Mouse (Mus musculus) neural tube, embryonic 11.5 days (tissue): Measurements from ENCODE around the gene Patl2. TPM values are rescaled to one million over a fixed set of nuclear protein-coding genes. Genes with fewer than 3 reads are reported as not detected.

Experiments used
- ATAC-seq: fragments of 200-750 bp; cut with Nextera tagmentation; 2 replicates; pipeline ENCODE4 v1.8.0; 2017; ENCODE audit warnings: moderate number of reproducible peaks, mild to moderate bottlenecking, moderate TSS enrichment, moderate library complexity; ENCODE audit not compliant: insufficient read depth, low FRiP score, low TSS enrichment
- DNase-seq: peaks from one replicate; pipeline ENCODE4 v3.0.0-alpha.2; 2015; ENCODE audit warnings: low spot score
- H3K27ac ChIP-seq: fragments of 300-500 bp; sonication (generic); 2 replicates; pipeline ENCODE4 v1.5.1; 2014; ENCODE audit warnings: low read depth, mild to moderate bottlenecking, low read length
- H3K27me3 ChIP-seq: fragments of 300-500 bp; sonication (generic); 2 replicates; pipeline ENCODE4 v1.6.1; 2014; ENCODE audit warnings: mild to moderate bottlenecking, low read length, mixed read lengths; ENCODE audit not compliant: control insufficient read depth, insufficient read depth
- H3K36me3 ChIP-seq: fragments of 300-500 bp; sonication (generic); 2 replicates; pipeline ENCODE4 v1.6.1; 2014; ENCODE audit warnings: mild to moderate bottlenecking, low read length, moderate library complexity, mixed read lengths; ENCODE audit not compliant: control insufficient read depth, insufficient read depth
- H3K4me1 ChIP-seq: fragments of 300-500 bp; sonication (generic); 2 replicates; pipeline ENCODE4 v1.6.1; 2014; ENCODE audit warnings: low read length, mixed read lengths; ENCODE audit not compliant: control insufficient read depth, insufficient read depth
- H3K4me2 ChIP-seq: fragments of 300-500 bp; sonication (generic); 2 replicates; pipeline ENCODE4 v1.6.1; 2014; ENCODE audit warnings: low read depth, mild to moderate bottlenecking, moderate library complexity
- H3K4me3 ChIP-seq: fragments of 300-500 bp; sonication (generic); 2 replicates; pipeline ENCODE4 v1.5.1; 2014; ENCODE audit warnings: low read depth, low read length
- H3K9ac ChIP-seq: fragments of 300-500 bp; sonication (generic); 2 replicates; pipeline ENCODE4 v1.6.1; 2014; ENCODE audit warnings: mild to moderate bottlenecking, low read length
- H3K9me3 ChIP-seq: fragments of 300-500 bp; sonication (generic); 2 replicates; pipeline ENCODE4 v1.6.1; 2016; ENCODE audit warnings: low read length; ENCODE audit not compliant: control insufficient read depth
- WGBS: fragments of 180-500 bp; shearing (Covaris S2); extraction: QIAGEN DNeasy Blood & Tissue Kit; methylation state at CpG from one replicate; pipeline ENCODE4 v1.1.7; 2014; 5-methylcytosine and 5-hydroxymethylcytosine counted together
- polyA plus RNA-seq: library from polyadenylated mRNA; unstranded; fragments of >200 nt; fragmentation: Nextera tagmentation; extraction: Ambion mirVana; gene quantifications from 2 replicates; pipeline ENCODE4 v1.2.1, GENCODE M21; 2014

Gene Patl2
- polyA plus RNA-seq, 1 experiment from 2014 or later: not detected

DNA sequence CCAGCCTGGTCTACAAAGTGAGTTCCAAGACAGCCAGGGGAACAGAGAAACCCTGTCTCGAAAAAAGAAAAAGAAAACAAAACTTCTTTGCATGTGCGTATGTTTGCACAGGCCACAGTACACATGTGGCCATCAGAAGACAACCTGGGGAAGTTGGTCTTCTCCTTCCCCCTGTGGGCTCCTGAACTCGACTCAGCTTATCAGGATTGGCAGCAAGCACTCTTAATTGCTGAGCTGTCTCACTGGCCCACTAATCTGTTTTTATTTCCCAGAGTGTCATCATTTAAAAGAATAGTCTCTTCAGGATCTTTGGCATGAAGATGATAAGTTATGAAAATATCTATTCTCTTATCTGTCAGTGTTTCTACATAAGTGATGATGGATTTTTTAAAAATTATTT is 5.9 kb upstream of the Patl2 start:
- H3K4me2 ChIP-seq: no peak overlapping the region
- H3K27me3 ChIP-seq: no peaks in the 10 kb centered on the region
- H3K36me3 ChIP-seq: no peaks in the 10 kb centered on the region
- ATAC-seq (no peak), DNase-seq (no peak)
- no peak overlapping the region for H3K4me3 ChIP-seq
- WGBS: 78% methylated on average over 3 of the region's 3 CpGs
- no peaks in the 10 kb centered on the region for H3K9me3 ChIP-seq
- H3K9ac ChIP-seq: no peak overlapping the region
- no peaks in the 10 kb centered on the region for H3K4me1 ChIP-seq
- H3K27ac ChIP-seq: no peak overlapping the region

DNA sequence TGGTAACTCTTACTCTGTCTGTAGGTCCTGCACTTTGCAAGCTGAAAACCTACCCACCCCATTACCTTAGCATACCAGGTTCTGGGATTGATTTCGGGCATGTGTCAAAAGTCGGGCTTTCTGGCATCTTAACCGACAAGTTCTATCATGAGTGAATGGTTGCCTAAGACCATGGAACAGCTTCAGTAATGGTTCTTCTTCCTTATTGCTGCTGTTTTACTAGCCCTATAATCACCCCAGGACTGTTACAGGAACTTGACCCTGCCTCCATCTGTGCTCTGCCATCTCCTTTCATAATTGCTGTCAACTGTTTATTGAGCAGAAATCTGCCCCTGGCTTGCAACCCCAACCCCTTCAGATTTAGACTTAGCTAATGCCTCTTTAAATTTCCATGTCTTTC is 762 bp upstream of the Patl2 start:
- Histone ChIP-seq H3K9me3 (no peaks in the 10 kb centered on the region), H3K4me1 (no peaks in the 10 kb centered on the region), H3K4me3 (no peak overlapping the region), H3K27ac (no peak overlapping the region), H3K36me3 (no peaks in the 10 kb centered on the region), H3K27me3 (no peaks in the 10 kb centered on the region), H3K4me2 (no peak overlapping the region), H3K9ac (no peak overlapping the region)
- WGBS: 89% methylated on average over 3 of the region's 3 CpGs
- ATAC-seq (no peak), DNase-seq (no peak)

DNA sequence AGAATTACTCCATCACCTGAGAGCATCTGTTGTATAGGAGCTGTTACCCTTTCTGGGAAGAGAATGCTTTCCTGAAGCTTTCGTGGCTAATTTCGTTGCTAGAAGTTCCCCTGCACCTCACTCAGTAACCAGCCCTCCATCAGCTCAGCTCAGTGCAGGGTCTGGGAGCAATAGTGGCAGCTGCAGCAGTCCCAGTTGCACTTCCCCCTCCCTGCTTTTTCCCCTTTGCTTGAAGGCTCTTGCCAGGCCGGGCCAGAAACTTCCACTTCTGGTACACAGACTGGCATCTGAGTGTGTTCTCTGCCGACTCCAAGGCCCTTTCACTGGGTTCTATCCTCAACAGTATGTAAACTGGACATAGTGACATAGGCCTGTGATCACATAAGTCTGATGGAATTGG is 903 bp downstream of the Patl2 start:
- ATAC-seq (no peak), DNase-seq (no peak)
- Histone ChIP-seq H3K4me1 (no peaks in the 10 kb centered on the region), H3K27ac (no peak overlapping the region), H3K36me3 (no peaks in the 10 kb centered on the region), H3K9me3 (no peaks in the 10 kb centered on the region), H3K9ac (no peak overlapping the region), H3K27me3 (no peaks in the 10 kb centered on the region), H3K4me2 (no peak overlapping the region), H3K4me3 (no peak overlapping the region)
- WGBS: 80% methylated on average over 4 of the region's 4 CpGs

DNA sequence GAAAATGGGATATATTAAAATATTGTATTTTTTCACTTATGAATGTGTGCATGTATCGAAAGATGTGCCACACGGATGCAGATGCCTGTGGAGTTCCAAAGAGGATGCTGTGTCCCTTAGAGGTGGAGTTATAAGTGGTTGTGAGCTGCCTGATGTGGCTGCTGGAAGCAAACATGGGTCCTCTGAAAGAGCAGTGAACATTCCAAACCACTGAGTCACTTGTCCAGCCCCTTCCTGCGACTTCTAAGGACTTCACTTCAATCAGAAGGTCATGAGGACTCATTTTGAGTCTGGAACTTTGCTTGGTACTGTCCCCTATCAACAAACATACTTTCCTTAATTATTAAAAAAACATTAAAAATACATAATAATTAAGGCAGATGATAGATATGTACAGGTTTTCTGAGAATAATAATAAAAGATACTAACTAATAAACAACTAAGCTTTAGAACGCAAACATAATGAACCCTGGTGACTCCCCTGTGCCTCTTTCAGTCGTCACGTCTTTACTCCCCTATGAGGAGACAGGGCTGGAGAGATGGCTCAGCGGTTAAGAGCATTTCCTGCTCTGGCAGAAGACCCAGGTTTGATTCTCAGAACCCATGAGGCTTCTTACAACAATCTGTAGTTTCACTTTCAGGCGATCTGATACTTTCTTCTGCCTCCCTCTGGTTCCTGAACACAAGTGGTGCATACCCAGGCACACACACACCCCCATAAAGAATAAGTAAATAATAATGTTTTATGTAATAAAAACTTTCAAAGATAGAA is 5.8 kb downstream of the Patl2 start:
- Histone ChIP-seq H3K36me3 (no peaks in the 10 kb centered on the region), H3K4me1 (no peaks in the 10 kb centered on the region), H3K27me3 (no peaks in the 10 kb centered on the region), H3K9ac (no peak overlapping the region), H3K27ac (no peak overlapping the region), H3K4me3 (no peak overlapping the region), H3K4me2 (no peak overlapping the region), H3K9me3 (no peaks in the 10 kb centered on the region)
- no peak for DNase-seq
- WGBS: 77% methylated on average over 8 of the region's 8 CpGs
- no peak for ATAC-seq

DNA sequence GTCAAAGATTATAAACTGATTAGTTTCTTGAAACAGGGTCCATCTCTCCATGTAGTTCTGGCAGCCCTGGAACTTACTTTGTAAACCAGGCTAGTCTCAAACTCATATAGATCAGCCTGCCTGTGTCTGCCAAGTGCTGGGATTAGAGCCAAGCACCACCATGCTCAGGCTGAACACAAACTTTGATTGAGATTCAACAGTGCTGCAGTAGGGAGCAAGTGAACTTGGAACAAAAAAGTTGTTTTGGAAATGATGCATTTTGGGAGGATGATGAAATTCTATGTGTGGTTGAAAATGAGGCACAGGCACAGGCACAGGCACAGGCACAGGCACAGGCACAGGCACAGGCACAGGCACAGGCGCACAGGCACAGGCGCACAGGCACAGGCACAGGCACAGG is 13.8 kb downstream of the Patl2 start:
- Histone ChIP-seq H3K9ac (no peak overlapping the region), H3K9me3 (no peaks in the 10 kb centered on the region), H3K27ac (no peak overlapping the region), H3K4me3 (no peak overlapping the region), H3K4me1 (no peaks in the 10 kb centered on the region), H3K4me2 (no peak overlapping the region), H3K36me3 (no peaks in the 10 kb centered on the region), H3K27me3 (no peaks in the 10 kb centered on the region)
- WGBS: 93% methylated on average over 2 of the region's 2 CpGs
- ATAC-seq (no peak), DNase-seq (no peak)

DNA sequence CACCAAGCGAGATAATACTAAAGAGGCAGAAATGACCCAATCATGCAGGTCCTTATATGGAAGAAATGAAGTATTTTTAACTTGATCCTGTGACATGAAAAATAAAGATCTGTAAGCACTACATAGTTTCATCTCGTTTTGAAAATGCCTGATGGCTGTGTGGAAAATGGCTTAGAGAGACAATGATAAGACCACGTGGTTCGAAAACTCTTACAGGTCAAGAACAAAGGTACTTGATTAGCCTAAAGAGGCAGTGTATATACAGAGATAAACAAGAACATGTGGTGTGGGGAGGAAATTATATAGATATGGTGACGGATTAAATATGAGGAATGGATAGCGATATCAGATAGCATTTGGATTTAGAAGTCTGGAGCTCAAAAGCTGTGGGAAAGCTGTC is 14.7 kb downstream of the Patl2 start:
- H3K9ac ChIP-seq: no peak overlapping the region
- H3K9me3 ChIP-seq: no peaks in the 10 kb centered on the region
- no peak overlapping the region for H3K27ac ChIP-seq
- no peaks in the 10 kb centered on the region for H3K36me3 ChIP-seq
- no peak for ATAC-seq
- no peak overlapping the region for H3K4me3 ChIP-seq
- no peaks in the 10 kb centered on the region for H3K4me1 ChIP-seq
- DNase-seq: no peak
- 90% methylated on average over 6 of the region's 6 CpGs for WGBS
- H3K27me3 ChIP-seq: no peaks in the 10 kb centered on the region
- no peak overlapping the region for H3K4me2 ChIP-seq

DNA sequence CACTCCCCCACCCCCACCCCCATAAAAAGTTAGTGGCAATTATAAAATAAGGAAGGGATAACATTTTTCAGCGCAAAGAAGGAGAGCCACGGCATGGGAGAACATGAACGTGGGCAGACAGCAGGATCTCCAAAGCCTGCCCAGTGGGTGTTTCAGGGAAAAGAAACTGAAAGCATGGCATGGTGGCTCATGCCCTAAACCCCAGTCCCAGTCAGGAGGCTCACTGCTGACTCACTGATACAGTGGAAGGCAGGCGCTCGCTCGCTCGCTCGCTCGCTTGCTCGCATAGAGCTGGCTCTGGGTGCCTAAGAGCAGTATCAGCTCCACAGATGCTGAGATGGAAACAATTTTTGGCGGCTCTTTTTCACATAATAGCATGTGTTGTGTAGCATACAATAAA is 21.7 kb downstream of the Patl2 start:
- Histone ChIP-seq H3K9ac (no peak overlapping the region), H3K27ac (no peak overlapping the region), H3K9me3 (no peaks in the 10 kb centered on the region), H3K4me1 (no peaks in the 10 kb centered on the region), H3K27me3 (no peaks in the 10 kb centered on the region), H3K4me3 (no peak overlapping the region), H3K4me2 (no peak overlapping the region), H3K36me3 (no peaks in the 10 kb centered on the region)
- ATAC-seq (no peak), DNase-seq (no peak)
- 87% methylated on average over 11 of the region's 11 CpGs for WGBS

DNA sequence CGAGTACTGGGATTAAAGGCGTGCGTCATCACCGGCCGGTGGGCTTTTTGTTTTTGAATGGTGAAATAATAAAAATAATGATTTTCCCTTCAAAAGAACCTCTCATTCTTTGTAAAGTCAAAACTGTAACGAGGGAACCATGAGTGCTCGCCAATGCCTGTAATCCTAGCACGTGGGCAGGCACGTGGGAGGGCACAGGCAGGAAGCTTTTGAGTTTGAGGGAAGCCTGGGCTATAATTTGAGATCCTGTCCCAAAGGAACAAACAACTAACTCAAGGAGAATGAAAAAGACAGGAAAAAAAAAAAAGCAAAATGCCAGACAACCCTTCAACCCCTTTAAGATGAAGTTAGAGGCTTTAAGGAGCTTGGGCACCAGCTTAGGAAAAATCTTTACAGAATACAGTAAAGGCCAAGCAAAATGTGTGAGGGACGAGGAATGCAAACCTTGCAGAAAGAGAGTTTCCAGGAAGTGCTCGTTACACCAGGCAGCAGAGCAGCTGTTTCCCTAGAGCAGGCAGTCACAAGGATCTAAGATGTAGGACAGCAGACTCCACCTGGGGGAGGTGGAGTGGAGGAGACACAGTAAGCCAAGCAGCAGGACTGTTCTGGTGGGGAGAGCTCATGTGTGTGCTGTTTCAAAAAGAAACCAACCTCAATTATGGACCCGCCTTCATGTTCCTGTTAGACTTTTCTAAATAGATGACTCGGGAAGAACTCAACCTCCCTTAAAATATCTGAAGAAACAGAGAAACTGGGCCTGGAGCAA is 22.4 kb downstream of the Patl2 start:
- H3K36me3 ChIP-seq: no peaks in the 10 kb centered on the region
- no peaks in the 10 kb centered on the region for H3K27me3 ChIP-seq
- no peaks in the 10 kb centered on the region for H3K4me1 ChIP-seq
- ATAC-seq: no peak
- DNase-seq: no peak
- no peak overlapping the region for H3K4me2 ChIP-seq
- no peak overlapping the region for H3K27ac ChIP-seq
- no peak overlapping the region for H3K9ac ChIP-seq
- H3K9me3 ChIP-seq: no peaks in the 10 kb centered on the region
- no peak overlapping the region for H3K4me3 ChIP-seq
- 81% methylated on average over 13 of the region's 13 CpGs for WGBS

DNA sequence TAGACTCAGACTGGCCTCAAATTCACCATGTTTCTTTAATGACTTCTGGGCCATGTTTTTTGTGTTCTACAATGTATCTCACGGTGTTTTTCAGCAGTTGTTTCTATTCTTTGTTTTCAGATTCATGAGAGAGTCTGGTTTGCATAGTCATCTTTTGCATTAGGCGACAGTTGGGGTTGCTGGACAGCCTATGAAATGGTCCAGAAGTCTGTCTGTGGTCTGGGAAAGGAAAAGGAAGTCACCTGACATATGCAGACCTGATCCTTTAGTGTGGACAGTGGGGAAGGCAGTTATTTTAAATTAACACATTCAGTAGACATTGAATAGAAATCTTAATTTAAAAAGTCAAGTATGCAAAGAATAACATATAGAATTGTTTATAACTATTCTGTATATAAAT is 23.5 kb downstream of the Patl2 start:
- Histone ChIP-seq H3K9ac (no peak overlapping the region), H3K9me3 (no peaks in the 10 kb centered on the region), H3K4me1 (no peaks in the 10 kb centered on the region), H3K27me3 (no peaks in the 10 kb centered on the region), H3K4me2 (no peak overlapping the region), H3K4me3 (no peak overlapping the region), H3K27ac (no peak overlapping the region), H3K36me3 (no peaks in the 10 kb centered on the region)
- DNase-seq (no peak), ATAC-seq (no peak)
- WGBS: 85% methylated on average over 2 of the region's 2 CpGs
